Mouse (Mus musculus): Measurements from ENCODE around the gene Hs6st3. TPM values are rescaled to one million over a fixed set of nuclear protein-coding genes. Genes with fewer than 3 reads are reported as not detected.

The Hs6st3 gene
- polyA plus RNA-seq, 1 experiment from 2014 or later: 0.45 TPM

DNA sequence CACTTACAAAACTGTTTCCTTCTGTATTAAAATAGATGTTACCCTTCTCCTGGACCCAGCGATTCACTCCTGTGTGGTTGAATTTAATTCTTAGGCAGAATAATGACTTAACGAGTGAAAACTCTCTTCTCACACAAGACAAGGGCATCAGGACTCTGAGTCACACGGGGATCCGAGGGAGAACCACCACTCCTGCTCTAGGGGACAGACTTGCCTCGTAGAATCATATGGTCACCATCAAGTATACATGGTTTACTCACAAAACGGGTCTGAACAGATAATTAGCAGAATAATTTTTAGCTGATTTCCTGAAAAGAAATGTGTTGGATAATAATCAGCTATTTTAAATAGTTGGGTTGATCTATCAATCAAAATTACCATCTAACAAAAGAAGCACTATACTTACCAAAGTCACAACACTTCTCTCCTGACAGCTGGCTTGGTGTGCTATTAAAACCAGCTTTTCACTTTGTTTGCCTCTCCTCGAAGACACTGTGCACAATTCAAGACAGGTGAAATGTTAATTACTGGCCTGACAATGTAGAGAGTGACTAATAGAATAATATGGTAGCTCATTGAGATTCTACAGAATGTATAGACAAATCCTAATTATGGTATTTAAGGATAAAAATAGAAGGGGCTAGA, 593.4 kb downstream of the Hs6st3 start:
- H3K36me3 ChIP-seq (ENCODE audit: control insufficient read depth, insufficient read depth, low read length): no peaks in the 10 kb centered on the region
- no peak overlapping the region for H3K9ac ChIP-seq (ENCODE audit: low read depth, low read length)
- no peaks in the 10 kb centered on the region for H3K4me1 ChIP-seq (ENCODE audit: control insufficient read depth, insufficient read depth, low read length)
- no peak for ATAC-seq (ENCODE audit: low FRiP score, low TSS enrichment)
- 82% methylated on average over 7 of the region's 7 CpGs for WGBS
- no peak overlapping the region for H3K27ac ChIP-seq (ENCODE audit: low read depth, low read length)
- no peak overlapping the region for H3K4me2 ChIP-seq (replicated peaks; ENCODE audit: low read depth, low read length)
- H3K27me3 ChIP-seq (ENCODE audit: control insufficient read depth, insufficient read depth, low read length): no peaks in the 10 kb centered on the region
- no peaks in the 10 kb centered on the region for H3K9me3 ChIP-seq (ENCODE audit: control insufficient read depth, low read length)
- H3K4me3 ChIP-seq (ENCODE audit: low read length): no peak overlapping the region

DNA sequence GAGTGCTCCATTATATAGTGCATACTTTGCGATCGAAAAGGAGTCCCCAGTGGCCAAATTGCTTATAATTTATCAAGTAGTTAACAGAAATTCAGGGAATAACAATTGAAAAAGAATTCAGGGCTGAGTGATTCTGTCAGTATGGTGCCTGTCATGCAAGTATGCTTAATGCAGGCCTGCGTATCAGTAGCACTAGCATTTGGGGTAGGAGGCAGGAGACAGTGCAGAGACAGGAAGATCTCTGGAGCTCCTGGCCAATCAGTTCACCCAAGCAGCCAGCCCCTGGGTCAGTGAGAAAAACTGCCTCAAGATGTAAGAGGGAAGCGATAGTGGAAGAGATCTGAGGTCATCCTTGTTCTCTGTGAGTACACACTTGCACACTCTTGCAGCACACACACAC, 594.1 kb downstream of the Hs6st3 start:
- WGBS: 96% methylated on average over 4 of the region's 4 CpGs
- no peak for ATAC-seq (ENCODE audit: low FRiP score, low TSS enrichment)
- Histone ChIP-seq H3K4me3 (ENCODE audit: low read length) (no peak overlapping the region), H3K9ac (ENCODE audit: low read depth, low read length) (no peak overlapping the region), H3K4me1 (ENCODE audit: control insufficient read depth, insufficient read depth, low read length) (no peaks in the 10 kb centered on the region), H3K27me3 (ENCODE audit: control insufficient read depth, insufficient read depth, low read length) (no peaks in the 10 kb centered on the region), H3K9me3 (ENCODE audit: control insufficient read depth, low read length) (no peaks in the 10 kb centered on the region), H3K36me3 (ENCODE audit: control insufficient read depth, insufficient read depth, low read length) (no peaks in the 10 kb centered on the region), H3K4me2 (replicated peaks; ENCODE audit: low read depth, low read length) (no peak overlapping the region), H3K27ac (ENCODE audit: low read depth, low read length) (no peak overlapping the region)

DNA sequence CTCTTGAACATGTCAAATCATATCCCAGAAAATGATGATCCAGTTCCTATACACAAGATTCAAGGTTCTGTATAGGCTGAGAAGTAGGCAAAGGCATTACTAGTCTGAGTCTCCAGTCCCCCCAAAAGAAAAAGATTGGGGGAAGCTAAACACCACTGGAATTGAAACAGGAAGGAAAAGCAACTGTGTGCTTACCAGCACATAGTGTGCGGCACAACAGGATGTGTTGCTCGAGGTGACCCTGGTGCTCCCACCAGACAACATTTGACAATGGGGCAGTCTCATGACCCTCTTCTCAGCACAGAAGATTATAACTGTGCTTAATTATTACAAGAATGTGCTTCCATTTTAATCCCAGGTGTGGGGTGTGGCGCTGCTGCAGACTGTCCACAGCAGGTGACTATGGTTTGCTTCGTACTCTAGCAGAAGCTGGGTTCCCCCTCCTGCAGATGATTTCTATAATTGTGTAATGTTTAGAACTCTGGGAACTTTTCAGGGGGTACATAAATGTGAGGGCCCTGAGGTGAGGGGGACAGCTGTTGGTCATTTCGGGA, 599.3 kb downstream of the Hs6st3 start:
- Histone ChIP-seq H3K4me2 (replicated peaks; ENCODE audit: low read depth, low read length) (no peak overlapping the region), H3K27ac (ENCODE audit: low read depth, low read length) (no peak overlapping the region), H3K4me3 (ENCODE audit: low read length) (no peak overlapping the region), H3K9me3 (ENCODE audit: control insufficient read depth, low read length) (no peaks in the 10 kb centered on the region), H3K36me3 (ENCODE audit: control insufficient read depth, insufficient read depth, low read length) (no peaks in the 10 kb centered on the region), H3K4me1 (ENCODE audit: control insufficient read depth, insufficient read depth, low read length) (no peaks in the 10 kb centered on the region), H3K9ac (ENCODE audit: low read depth, low read length) (no peak overlapping the region), H3K27me3 (ENCODE audit: control insufficient read depth, insufficient read depth, low read length) (no peaks in the 10 kb centered on the region)
- 84% methylated on average over 5 of the region's 5 CpGs for WGBS
- ATAC-seq (ENCODE audit: low FRiP score, low TSS enrichment): no peak

DNA sequence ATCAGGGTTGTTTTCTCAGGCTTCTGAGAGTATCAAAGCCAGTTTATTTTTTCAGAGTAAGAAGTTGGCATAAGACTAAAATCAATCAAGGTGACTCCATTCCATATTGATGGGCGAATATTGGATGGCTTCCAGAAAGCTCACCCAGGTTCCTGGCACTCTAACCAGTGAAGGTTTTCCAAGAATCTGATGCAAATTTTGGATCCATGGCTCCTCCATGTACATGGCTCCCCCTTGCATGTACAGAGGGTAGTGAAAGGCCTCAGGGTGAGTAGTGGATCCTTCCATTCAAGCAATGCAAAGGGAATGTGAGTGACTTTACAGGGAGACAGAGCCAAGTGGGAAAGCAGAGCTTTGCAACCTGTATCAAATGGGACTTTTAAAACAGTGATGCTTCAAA, 603.6 kb downstream of the Hs6st3 start:
- Histone ChIP-seq H3K4me3 (ENCODE audit: low read length) (no peak overlapping the region), H3K9me3 (ENCODE audit: control insufficient read depth, low read length) (no peaks in the 10 kb centered on the region), H3K4me2 (replicated peaks; ENCODE audit: low read depth, low read length) (no peak overlapping the region), H3K9ac (ENCODE audit: low read depth, low read length) (no peak overlapping the region), H3K27me3 (ENCODE audit: control insufficient read depth, insufficient read depth, low read length) (no peaks in the 10 kb centered on the region), H3K4me1 (ENCODE audit: control insufficient read depth, insufficient read depth, low read length) (no peaks in the 10 kb centered on the region), H3K36me3 (ENCODE audit: control insufficient read depth, insufficient read depth, low read length) (no peaks in the 10 kb centered on the region), H3K27ac (ENCODE audit: low read depth, low read length) (no peak overlapping the region)
- ATAC-seq (ENCODE audit: low FRiP score, low TSS enrichment): no peak
- WGBS: 87% methylated on average over 1 of the region's 1 CpGs

DNA sequence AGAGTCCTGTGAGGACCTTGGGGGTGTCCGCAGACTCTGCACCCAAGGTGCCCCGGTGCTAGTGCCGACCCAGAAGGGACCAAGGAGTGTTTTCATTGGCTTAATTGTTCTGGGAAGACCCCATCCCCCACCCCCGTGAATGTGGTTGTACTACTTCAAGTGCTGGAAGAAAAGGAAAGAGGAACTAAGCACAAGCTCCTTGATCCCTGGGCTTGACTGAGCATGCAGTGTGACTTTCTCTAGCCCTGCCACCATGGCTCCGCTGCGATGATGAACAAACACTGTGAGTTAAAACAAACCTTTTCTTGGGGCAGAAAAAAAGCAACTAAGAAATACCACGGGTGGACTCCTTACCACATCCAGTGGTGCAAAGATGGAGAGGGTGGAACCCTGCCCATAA, 623.2 kb downstream of the Hs6st3 start:
- 93% methylated on average over 7 of the region's 7 CpGs for WGBS
- Histone ChIP-seq H3K4me2 (replicated peaks; ENCODE audit: low read depth, low read length) (no peak overlapping the region), H3K27me3 (ENCODE audit: control insufficient read depth, insufficient read depth, low read length) (no peaks in the 10 kb centered on the region), H3K9ac (ENCODE audit: low read depth, low read length) (no peak overlapping the region), H3K4me3 (ENCODE audit: low read length) (no peak overlapping the region), H3K4me1 (ENCODE audit: control insufficient read depth, insufficient read depth, low read length) (no peaks in the 10 kb centered on the region), H3K27ac (ENCODE audit: low read depth, low read length) (no peak overlapping the region), H3K9me3 (ENCODE audit: control insufficient read depth, low read length) (no peaks in the 10 kb centered on the region), H3K36me3 (ENCODE audit: control insufficient read depth, insufficient read depth, low read length) (no peaks in the 10 kb centered on the region)
- no peak for ATAC-seq (ENCODE audit: low FRiP score, low TSS enrichment)

DNA sequence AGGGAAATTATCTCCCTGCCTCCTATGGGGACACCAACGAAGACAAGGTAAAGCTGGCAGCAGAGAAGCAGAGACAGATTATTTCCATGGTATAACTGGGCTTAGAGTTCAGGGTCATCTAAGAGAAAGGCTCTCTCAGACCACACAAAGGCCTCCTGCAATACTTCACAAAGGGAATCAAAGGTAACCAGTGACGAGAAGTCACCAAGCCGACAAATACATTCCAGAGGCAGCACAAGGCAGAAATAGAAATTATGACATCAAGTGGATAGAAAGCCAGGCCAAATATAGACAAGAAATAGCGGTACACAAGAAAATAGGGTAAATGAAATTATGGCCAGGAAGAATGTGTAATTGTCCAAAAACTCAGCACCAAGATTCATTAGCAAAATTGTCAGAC, 633.9 kb downstream of the Hs6st3 start:
- Histone ChIP-seq H3K36me3 (ENCODE audit: control insufficient read depth, insufficient read depth, low read length) (no peaks in the 10 kb centered on the region), H3K4me2 (replicated peaks; ENCODE audit: low read depth, low read length) (no peak overlapping the region), H3K9me3 (ENCODE audit: control insufficient read depth, low read length) (no peaks in the 10 kb centered on the region), H3K4me3 (ENCODE audit: low read length) (no peak overlapping the region), H3K4me1 (ENCODE audit: control insufficient read depth, insufficient read depth, low read length) (no peaks in the 10 kb centered on the region), H3K27ac (ENCODE audit: low read depth, low read length) (no peak overlapping the region), H3K27me3 (ENCODE audit: control insufficient read depth, insufficient read depth, low read length) (no peaks in the 10 kb centered on the region), H3K9ac (ENCODE audit: low read depth, low read length) (no peak overlapping the region)
- 74% methylated on average over 4 of the region's 4 CpGs for WGBS
- ATAC-seq (ENCODE audit: low FRiP score, low TSS enrichment): no peak

DNA sequence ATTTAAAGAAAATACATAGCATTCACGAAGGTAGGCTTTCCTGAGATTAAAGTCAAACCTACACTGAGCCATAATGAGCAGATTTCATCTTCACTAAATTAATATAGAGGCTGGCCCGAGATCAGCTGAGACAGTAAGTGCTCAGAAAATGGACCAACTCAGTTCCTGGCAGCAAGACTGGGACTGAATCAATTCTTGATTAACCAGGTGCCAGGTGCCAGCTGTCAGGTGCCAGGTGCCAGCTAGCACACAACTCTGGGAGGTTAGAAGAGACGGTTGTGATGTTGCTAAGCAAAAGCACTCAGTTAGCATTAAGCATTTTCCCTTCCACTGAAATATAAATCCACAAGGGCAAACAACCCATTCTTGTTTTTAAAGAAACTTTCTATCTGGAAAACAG, 638.1 kb downstream of the Hs6st3 start:
- Histone ChIP-seq H3K27me3 (ENCODE audit: control insufficient read depth, insufficient read depth, low read length) (no peaks in the 10 kb centered on the region), H3K4me2 (replicated peaks; ENCODE audit: low read depth, low read length) (no peak overlapping the region), H3K4me3 (ENCODE audit: low read length) (no peak overlapping the region), H3K9me3 (ENCODE audit: control insufficient read depth, low read length) (no peaks in the 10 kb centered on the region), H3K36me3 (ENCODE audit: control insufficient read depth, insufficient read depth, low read length) (no peaks in the 10 kb centered on the region), H3K27ac (ENCODE audit: low read depth, low read length) (no peak overlapping the region), H3K9ac (ENCODE audit: low read depth, low read length) (no peak overlapping the region), H3K4me1 (ENCODE audit: control insufficient read depth, insufficient read depth, low read length) (no peaks in the 10 kb centered on the region)
- WGBS: 78% methylated on average over 3 of the region's 3 CpGs
- ATAC-seq (ENCODE audit: low FRiP score, low TSS enrichment): no peak

DNA sequence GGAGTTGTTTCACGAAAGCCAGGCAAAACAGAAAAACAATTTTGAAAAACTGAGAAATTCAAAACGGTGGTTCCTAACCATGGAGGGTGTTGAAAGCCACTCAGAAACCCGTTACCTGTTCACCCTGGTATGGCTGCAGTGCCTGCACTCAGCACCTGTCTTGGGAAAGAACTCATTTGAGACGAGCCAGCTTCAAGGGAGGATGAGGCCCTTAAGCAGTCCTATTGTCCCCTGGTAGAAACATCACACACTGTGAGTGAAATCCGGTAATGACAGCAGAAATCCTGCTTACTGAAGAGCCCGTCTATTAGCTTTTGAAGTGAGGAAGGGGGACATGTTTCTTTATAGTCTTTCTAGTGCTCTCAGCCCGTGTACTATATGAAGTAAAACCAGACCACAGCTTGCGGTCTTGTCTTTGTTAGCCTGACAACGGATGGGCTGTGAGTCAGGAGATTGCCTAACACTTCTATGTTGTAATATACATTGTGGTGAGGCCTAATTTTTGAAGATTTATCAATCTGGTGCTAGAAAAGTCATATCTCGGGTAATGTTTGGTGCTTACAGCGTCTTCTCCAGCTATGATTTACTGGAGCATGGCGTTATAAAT, 641.9 kb downstream of the Hs6st3 start:
- H3K4me2 ChIP-seq (replicated peaks; ENCODE audit: low read depth, low read length): no peak overlapping the region
- H3K27me3 ChIP-seq (ENCODE audit: control insufficient read depth, insufficient read depth, low read length): no peaks in the 10 kb centered on the region
- H3K9me3 ChIP-seq (ENCODE audit: control insufficient read depth, low read length): no peaks in the 10 kb centered on the region
- H3K4me1 ChIP-seq (ENCODE audit: control insufficient read depth, insufficient read depth, low read length): no peaks in the 10 kb centered on the region
- H3K27ac ChIP-seq (ENCODE audit: low read depth, low read length): no peak overlapping the region
- H3K9ac ChIP-seq (ENCODE audit: low read depth, low read length): no peak overlapping the region
- no peak for ATAC-seq (ENCODE audit: low FRiP score, low TSS enrichment)
- WGBS: 80% methylated on average over 12 of the region's 12 CpGs
- H3K36me3 ChIP-seq (ENCODE audit: control insufficient read depth, insufficient read depth, low read length): no peaks in the 10 kb centered on the region
- no peak overlapping the region for H3K4me3 ChIP-seq (ENCODE audit: low read length)

DNA sequence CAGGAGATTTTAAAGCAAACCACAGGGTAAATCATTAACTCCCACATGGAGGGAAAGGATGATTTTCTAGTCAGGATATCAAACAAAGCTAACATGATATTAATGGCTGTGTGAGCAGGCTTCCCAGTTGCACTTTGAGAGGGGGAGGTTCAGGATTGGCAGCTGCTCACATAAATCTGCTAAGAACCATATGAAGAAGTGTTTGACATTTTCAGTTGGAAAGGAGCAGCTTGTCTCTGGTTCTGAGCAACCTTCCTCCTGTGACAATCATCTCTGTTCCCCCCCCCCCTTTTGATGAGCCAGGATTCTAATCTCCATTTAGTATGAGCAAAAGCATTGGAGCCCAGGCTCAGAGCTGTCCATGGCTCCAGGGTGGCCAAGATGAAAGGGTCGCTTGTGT, 643.0 kb downstream of the Hs6st3 start:
- no peak overlapping the region for H3K4me2 ChIP-seq (replicated peaks; ENCODE audit: low read depth, low read length)
- H3K4me1 ChIP-seq (ENCODE audit: control insufficient read depth, insufficient read depth, low read length): no peaks in the 10 kb centered on the region
- no peaks in the 10 kb centered on the region for H3K9me3 ChIP-seq (ENCODE audit: control insufficient read depth, low read length)
- no peaks in the 10 kb centered on the region for H3K27me3 ChIP-seq (ENCODE audit: control insufficient read depth, insufficient read depth, low read length)
- no peaks in the 10 kb centered on the region for H3K36me3 ChIP-seq (ENCODE audit: control insufficient read depth, insufficient read depth, low read length)
- WGBS: 86% methylated on average over 1 of the region's 1 CpGs
- H3K27ac ChIP-seq (ENCODE audit: low read depth, low read length): no peak overlapping the region
- ATAC-seq (ENCODE audit: low FRiP score, low TSS enrichment): no peak
- no peak overlapping the region for H3K4me3 ChIP-seq (ENCODE audit: low read length)
- no peak overlapping the region for H3K9ac ChIP-seq (ENCODE audit: low read depth, low read length)

All from kidney, embryonic 14.5 days (tissue).